Mouse (Mus musculus): ENCODE measurements at regions not wholly inside any gene's neighbourhood (a gene's known extent, or its start where the extent isn't known, plus 50 kb on each side); places are given as distances from the start of the nearest gene placed in this dataset.

DNA sequence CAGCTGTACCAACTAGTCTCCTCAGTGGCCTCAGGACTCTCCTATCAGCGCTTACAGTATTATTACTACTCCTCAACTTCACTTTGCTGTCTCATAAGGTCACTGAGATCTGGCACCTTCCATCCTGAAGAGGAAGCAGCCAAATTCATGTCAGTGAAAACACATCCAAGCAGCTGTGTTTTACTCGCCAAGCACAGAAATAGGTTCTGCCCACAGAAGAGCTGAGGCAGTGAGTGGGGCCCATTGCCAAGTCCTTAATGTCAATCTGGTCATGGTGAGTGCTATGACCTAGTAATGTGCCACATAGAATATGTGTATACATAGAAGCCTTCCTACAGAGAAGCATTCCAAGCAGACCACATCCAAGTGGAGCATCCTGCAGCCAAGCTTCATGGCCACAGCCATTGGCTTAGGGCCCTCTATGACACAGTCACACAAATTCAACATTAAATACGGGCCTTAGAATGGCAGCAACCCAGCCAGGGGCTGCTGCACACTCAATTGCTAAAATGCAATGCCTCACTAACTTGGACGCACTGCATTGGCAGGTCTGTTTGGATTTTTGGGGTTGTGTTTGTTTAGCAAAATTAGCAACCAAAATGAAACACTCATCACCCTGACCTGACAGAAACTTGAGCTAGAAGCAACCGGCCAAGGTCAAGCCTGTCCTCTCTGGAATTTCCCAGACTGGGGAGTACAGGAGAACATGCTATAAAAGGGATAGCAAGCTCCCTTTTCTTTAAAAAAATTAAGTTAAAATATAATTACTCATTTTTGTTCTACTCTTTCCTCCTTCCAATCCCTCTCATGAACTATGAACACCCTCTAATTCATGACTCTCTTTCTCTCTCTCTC, 195.7 kb upstream of the Vstm2b start:
- TF ChIP-seq EP300 (IDR thresholded peaks at IDR 0.05; ENCODE audit: low read depth) (no peak), CTCF (IDR thresholded peaks at IDR 0.05; ENCODE audit: low read depth) (no peak)

Data from liver, postnatal 0 days (tissue).